22 mouse cellular contexts compared by ENCODE assay signal in genomic region chr11:67733726-67734125, GRCm38 (mm10). TPM values are rescaled to one million over a fixed set of nuclear protein-coding genes. Genes with fewer than 3 reads are reported as not detected.
DNase-seq lines count a peak whose midpoint lies in the region; TF ChIP-seq lines count a peak whose summit lies in the region.
"Had no signal": no experiment of that assay in that cellular context is flagged by ENCODE, and none has a peak within 500 bp of the region (broad histone marks: within the 10 kb centered on the region; RNA-seq: fewer than 3 reads in every experiment).

No protein-coding gene starts in this region.

- peak; percentile 48 to 61 for DNase-seq in cerebellum, postnatal 10 days
- DNase-seq in cerebellum, adult 11-12 months: no peak
- DNase-seq in left cerebral cortex, postnatal 4 days: peak; percentile 19
- DNase-seq in left cerebral cortex, adult 2 months (ENCODE audit: extremely low spot score in 1 of 2, low spot score in 2 of 2): no peak
- no peak for DNase-seq in heart, postnatal 4 days
- DNase-seq: adrenal gland, adult 2 months; adrenal gland, postnatal 10 days; cerebellum, adult 2 months; cerebellum, adult 9-10 months; forebrain, postnatal 0 days had no signal

- H3K27ac ChIP-seq in left cerebral cortex, adult 2 months: no peak overlapping the region; the same call in 1 of the 2 replicates
- peak overlapping the region; percentile 72; the same call in 1 of the 2 replicates for H3K27ac ChIP-seq in olfactory bulb, adult 2 months (ENCODE audit: insufficient read depth, low read depth, low read length)
- H3K27ac ChIP-seq: embryonic facial prominence, embryonic 10.5 days; embryonic facial prominence, embryonic 12.5 days; forebrain, embryonic 13.5 days; forebrain, embryonic 15.5 days had no signal

- intact Hi-C loops in left cerebral cortex, postnatal 4 days (cut with DNase I): no loop called here
- intact Hi-C loops in left cerebral cortex, adult 2 months (cut with DNase I): loop anchor here (5.0 kb wide), 1 partner anchor 131 kb away; no protein-coding TSS in a partner anchor

- H3K4me3 ChIP-seq in left cerebral cortex, adult 2 months: no peak overlapping the region
- no peak overlapping the region for H3K4me3 ChIP-seq in olfactory bulb, adult 2 months (ENCODE audit: insufficient read depth, low read depth, low read length)
- H3K4me3 ChIP-seq: embryonic facial prominence, embryonic 10.5 days; embryonic facial prominence, embryonic 12.5 days; forebrain, embryonic 13.5 days; forebrain, embryonic 15.5 days had no signal

- 81% methylated on average over 1 of the region's 1 CpGs for WGBS in olfactory bulb, adult 2 months

- no peaks in the 10 kb centered on the region for H3K4me1 ChIP-seq in olfactory bulb, adult 2 months (ENCODE audit: control insufficient read depth, insufficient read depth, low read length)
- H3K4me1 ChIP-seq: embryonic facial prominence, embryonic 10.5 days; embryonic facial prominence, embryonic 12.5 days; forebrain, embryonic 13.5 days; forebrain, embryonic 15.5 days had no signal

- no peak for TF ChIP-seq CTCF in left cerebral cortex, adult 2 months (IDR thresholded peaks at IDR 0.05)
- TF ChIP-seq CTCF in olfactory bulb, adult 2 months (IDR thresholded peaks at IDR 0.05; ENCODE audit: insufficient read depth, low read depth, low read length): no peak

- TF ChIP-seq POLR2A in olfactory bulb, adult 2 months (IDR thresholded peaks at IDR 0.05; ENCODE audit: insufficient read depth, low read depth, low read length): no peak

RNA-seq across cellular contexts. Expression of gene Glp2r, which starts 37.2 kb away (rescaled TPM):
- total RNA-seq in left cerebral cortex, postnatal 4 days (2021): under 1 TPM; 0.30 to 0.34 TPM
- 1 to 10 TPM; 1.2 to 2.0 TPM for total RNA-seq in left cerebral cortex, adult 2 months (2021)
- polyA plus RNA-seq in olfactory bulb, adult 2 months (2012; ENCODE audit: insufficient read depth, insufficient read length, low replicate concordance, missing spikeins): not detected in 2 replicates
- total RNA-seq in heart, postnatal 4 days (2021): not detected
- polyA plus RNA-seq: activated CD4-positive, CD25-positive, alpha-beta regulatory T cell, adult 4 months; adrenal gland, adult 2 months; C2C12; embryonic facial prominence, embryonic 10.5 days; embryonic facial prominence, embryonic 14.5 days; forebrain, embryonic 11.5 days; forebrain, embryonic 13.5 days; G1E; Patski had no signal

RNA-seq across cellular contexts. Expression of gene Rcvrn, which starts 38.6 kb away (rescaled TPM):
- total RNA-seq in left cerebral cortex, postnatal 4 days (2021): 1 to 10 TPM; 1.5 to 2.4 TPM
- total RNA-seq in left cerebral cortex, adult 2 months (2021): 1 to 10 TPM in 1 of 2 experiments, under 1 TPM in 1; 0.91 to 3.2 TPM
- polyA plus RNA-seq in olfactory bulb, adult 2 months (2012; ENCODE audit: insufficient read depth, insufficient read length, low replicate concordance, missing spikeins): not detected in 2 replicates
- total RNA-seq in heart, postnatal 4 days (2021): under 1 TPM in 1 of 2 experiments, not detected in 1; 0.26 TPM
- total RNA-seq: adrenal gland, postnatal 10 days; G1E had no signal
- polyA plus RNA-seq: activated CD4-positive, CD25-positive, alpha-beta regulatory T cell, adult 4 months; adrenal gland, adult 2 months; C2C12; embryonic facial prominence, embryonic 10.5 days; embryonic facial prominence, embryonic 12.5 days; embryonic facial prominence, embryonic 14.5 days; forebrain, embryonic 11.5 days; forebrain, embryonic 13.5 days; forebrain, embryonic 15.5 days; forebrain, postnatal 0 days; G1E; Patski had no signal

RNA-seq across cellular contexts. Expression of gene Gsg1l2, which starts 40.7 kb away (rescaled TPM):
- total RNA-seq in left cerebral cortex, postnatal 4 days (2021): not detected
- not detected for total RNA-seq in left cerebral cortex, adult 2 months (2021)
- not detected in 2 replicates for polyA plus RNA-seq in olfactory bulb, adult 2 months (2012; ENCODE audit: insufficient read depth, insufficient read length, low replicate concordance, missing spikeins)
- not detected for total RNA-seq in heart, postnatal 4 days (2021)
- total RNA-seq: adrenal gland, adult 2 months; adrenal gland, postnatal 10 days; adrenal gland, postnatal 36 days; forebrain, postnatal 0 days; G1E had no signal
- polyA plus RNA-seq: activated CD4-positive, CD25-positive, alpha-beta regulatory T cell, adult 4 months; adrenal gland, adult 2 months; C2C12; cerebellum, adult 2 months; embryonic facial prominence, embryonic 10.5 days; embryonic facial prominence, embryonic 12.5 days; embryonic facial prominence, embryonic 14.5 days; forebrain, embryonic 11.5 days; forebrain, embryonic 13.5 days; forebrain, embryonic 15.5 days; forebrain, postnatal 0 days; G1E; Patski had no signal

Comparison
In these comparisons a context has a peak if more than half of its experiments do, and no peak if none do; other contexts are left out.
1. DNase-seq: peak in cerebellum, postnatal 10 days (2 of 2) and left cerebral cortex, postnatal 4 days (single experiment); none in cerebellum, adult 11-12 months (single experiment), left cerebral cortex, adult 2 months (0 of 2) and heart, postnatal 4 days (single experiment).